Mouse (Mus musculus) neural tube, embryonic 10.5 days (tissue): ENCODE results near the gene Ffar4.

Experiments
- DNase-seq: peaks from one replicate; pipeline ENCODE4 v3.0.0-alpha.2; 2017; ENCODE audit warnings: low spot score; ENCODE audit errors: extremely low spot score

Gene Ffar4

GRCm38 (mm10) chr19:38096858-38097758, at the start of gene Ffar4:
Gene Ffar4, plus strand, starts transcription at chr19:38097071.
- peak; percentile 39 for DNase-seq

- DNase-seq, result no peak
Measured at GRCm38 (mm10) chr19:38049686-38050085, 47.2 kb upstream of the Ffar4 start.

- peak; percentile 22 for DNase-seq
Measured at GRCm38 (mm10) chr19:38053227-38054041, 43.4 kb upstream of the Ffar4 start.

GRCm38 (mm10) chr19:38054149-38054719, 42.6 kb upstream of the Ffar4 start:
- no peak for DNase-seq

GRCm38 (mm10) chr19:38054720-38055192, 42.1 kb upstream of the Ffar4 start, which contains the start of gene Cep55:
Gene Cep55, plus strand, starts transcription at chr19:38055011.
- peak; percentile 99 for DNase-seq

GRCm38 (mm10) chr19:38055798-38056197, 41.1 kb upstream of the Ffar4 start:
- no peak for DNase-seq

GRCm38 (mm10) chr19:38056276-38056675, 40.6 kb upstream of the Ffar4 start:
- DNase-seq, result no peak

- no peak for DNase-seq
Measured at GRCm38 (mm10) chr19:38056931-38057330, 39.9 kb upstream of the Ffar4 start.

- DNase-seq, result no peak
Measured at GRCm38 (mm10) chr19:38063201-38063600, 33.7 kb upstream of the Ffar4 start.

- DNase-seq, result no peak
Measured at GRCm38 (mm10) chr19:38064051-38064450, 32.8 kb upstream of the Ffar4 start.

- DNase-seq, result no peak
Measured at GRCm38 (mm10) chr19:38073226-38073625, 23.6 kb upstream of the Ffar4 start.

GRCm38 (mm10) chr19:38075051-38075450, 21.8 kb upstream of the Ffar4 start:
- no peak for DNase-seq

- DNase-seq, result no peak
Measured at GRCm38 (mm10) chr19:38076251-38076650, 20.6 kb upstream of the Ffar4 start.

GRCm38 (mm10) chr19:38077851-38078540, 18.9 kb upstream of the Ffar4 start:
- no peak for DNase-seq

- no peak for DNase-seq
Measured at GRCm38 (mm10) chr19:38081361-38081760, 15.5 kb upstream of the Ffar4 start.

- no peak for DNase-seq
Measured at GRCm38 (mm10) chr19:38082931-38083525, 13.8 kb upstream of the Ffar4 start.

GRCm38 (mm10) chr19:38085841-38086240, 11.0 kb upstream of the Ffar4 start:
- DNase-seq, result no peak

GRCm38 (mm10) chr19:38086948-38087551, 9.8 kb upstream of the Ffar4 start:
- no peak for DNase-seq

GRCm38 (mm10) chr19:38089358-38089757, 7.5 kb upstream of the Ffar4 start:
- no peak for DNase-seq

- no peak for DNase-seq
Measured at GRCm38 (mm10) chr19:38091512-38091985, 5.3 kb upstream of the Ffar4 start.
